Mouse (Mus musculus) small intestine, adult 2 months (tissue): ENCODE results near the gene Stxbp3.

Experiments used
- CTCF ChIP-seq: fragments of 200-500 bp; IDR thresholded peaks from 2 replicates; pipeline ENCODE4 v1.5.1; 2012; ENCODE audit warnings: low read depth, mild to moderate bottlenecking, control low read depth, inconsistent platforms, low read length, moderate library complexity, mixed read lengths; ENCODE audit not compliant: insufficient replicate concordance, insufficient read length; ENCODE audit errors: extremely low read depth
- POLR2A ChIP-seq: fragments of 200-500 bp; IDR thresholded peaks from 2 replicates; pipeline ENCODE4 v1.6.1; 2012; ENCODE audit warnings: low read depth, mild to moderate bottlenecking, control low read depth, inconsistent platforms, low read length, moderate library complexity

GRCm38 (mm10) chr3:108831750-108832149 is 8.6 kb downstream of the Stxbp3 start:
- TF ChIP-seq CTCF, result no peak
- TF ChIP-seq POLR2A, result no peak
